Mouse (Mus musculus): ENCODE measurements at regions not wholly inside any gene's neighbourhood (a gene's known extent, or its start where the extent isn't known, plus 50 kb on each side); places are given as distances from the start of the nearest gene placed in this dataset.

- Histone ChIP-seq H3K27me3 (replicated peaks; ENCODE audit: control insufficient read depth, insufficient read depth, low read length) (no peaks in the 10 kb centered on the region), H3K9ac (ENCODE audit: low read depth, low read length) (no peak overlapping the region), H3K27ac (ENCODE audit: low read depth, low read length) (no peak overlapping the region), H3K36me3 (ENCODE audit: control insufficient read depth, insufficient read depth) (no peaks in the 10 kb centered on the region), H3K4me2 (replicated peaks; ENCODE audit: low read depth) (no peak overlapping the region), H3K4me3 (ENCODE audit: low read depth, low read length) (no peak overlapping the region), H3K9me3 (ENCODE audit: control insufficient read depth) (no peaks in the 10 kb centered on the region), H3K4me1 (replicated peaks; ENCODE audit: control insufficient read depth, insufficient read depth, low read length) (no peaks in the 10 kb centered on the region)
- WGBS = 35% methylated on average over 9 of the region's 9 CpGs
- no peak for ATAC-seq
- peak; percentile 76 for TF ChIP-seq CTCF (IDR thresholded peaks at IDR 0.05; ENCODE audit: low read depth)
Measured at GRCm38 (mm10) chr3:36330656-36331055, 108.5 kb upstream of the Qrfpr start.

- no peaks in the 10 kb centered on the region for H3K36me3 ChIP-seq (ENCODE audit: control insufficient read depth, insufficient read depth)
- H3K4me1 ChIP-seq (replicated peaks; ENCODE audit: control insufficient read depth, insufficient read depth, low read length) = no peaks in the 10 kb centered on the region
- no peak overlapping the region for H3K4me3 ChIP-seq (ENCODE audit: low read depth, low read length)
- H3K4me2 ChIP-seq (replicated peaks; ENCODE audit: low read depth) = no peak overlapping the region
- no peak for ATAC-seq
- no peak overlapping the region for H3K9ac ChIP-seq (ENCODE audit: low read depth, low read length)
- no peak overlapping the region for H3K27ac ChIP-seq (ENCODE audit: low read depth, low read length)
- no peaks in the 10 kb centered on the region for H3K9me3 ChIP-seq (ENCODE audit: control insufficient read depth)
- H3K27me3 ChIP-seq (replicated peaks; ENCODE audit: control insufficient read depth, insufficient read depth, low read length) = no peaks in the 10 kb centered on the region
- WGBS = 85% methylated on average over 7 of the region's 7 CpGs
- TF ChIP-seq CTCF (IDR thresholded peaks at IDR 0.05; ENCODE audit: low read depth) = no peak
Measured at GRCm38 (mm10) chr3:36329631-36330030, 107.5 kb upstream of the Qrfpr start.

GRCm38 (mm10) chr3:36328927-36329326, 106.8 kb upstream of the Qrfpr start:
- 78% methylated on average over 2 of the region's 2 CpGs for WGBS
- H3K4me1 ChIP-seq (replicated peaks; ENCODE audit: control insufficient read depth, insufficient read depth, low read length) = no peaks in the 10 kb centered on the region
- no peak overlapping the region for H3K4me2 ChIP-seq (replicated peaks; ENCODE audit: low read depth)
- no peak overlapping the region for H3K27ac ChIP-seq (ENCODE audit: low read depth, low read length)
- H3K27me3 ChIP-seq (replicated peaks; ENCODE audit: control insufficient read depth, insufficient read depth, low read length) = no peaks in the 10 kb centered on the region
- no peak for TF ChIP-seq CTCF (IDR thresholded peaks at IDR 0.05; ENCODE audit: low read depth)
- ATAC-seq = no peak
- H3K36me3 ChIP-seq (ENCODE audit: control insufficient read depth, insufficient read depth) = no peaks in the 10 kb centered on the region
- H3K4me3 ChIP-seq (ENCODE audit: low read depth, low read length) = no peak overlapping the region
- no peaks in the 10 kb centered on the region for H3K9me3 ChIP-seq (ENCODE audit: control insufficient read depth)
- H3K9ac ChIP-seq (ENCODE audit: low read depth, low read length) = no peak overlapping the region

GRCm38 (mm10) chr3:36318635-36319034, 96.5 kb upstream of the Qrfpr start:
- H3K4me3 ChIP-seq (ENCODE audit: low read depth, low read length) = no peak overlapping the region
- no peaks in the 10 kb centered on the region for H3K4me1 ChIP-seq (replicated peaks; ENCODE audit: control insufficient read depth, insufficient read depth, low read length)
- no peaks in the 10 kb centered on the region for H3K36me3 ChIP-seq (ENCODE audit: control insufficient read depth, insufficient read depth)
- no peaks in the 10 kb centered on the region for H3K9me3 ChIP-seq (ENCODE audit: control insufficient read depth)
- no peak overlapping the region for H3K4me2 ChIP-seq (replicated peaks; ENCODE audit: low read depth)
- H3K27me3 ChIP-seq (replicated peaks; ENCODE audit: control insufficient read depth, insufficient read depth, low read length) = no peaks in the 10 kb centered on the region
- H3K27ac ChIP-seq (ENCODE audit: low read depth, low read length) = no peak overlapping the region
- ATAC-seq = no peak
- no peak overlapping the region for H3K9ac ChIP-seq (ENCODE audit: low read depth, low read length)
- TF ChIP-seq CTCF (IDR thresholded peaks at IDR 0.05; ENCODE audit: low read depth) = no peak

GRCm38 (mm10) chr3:36311337-36311736, 89.2 kb upstream of the Qrfpr start:
- 13% methylated on average over 3 of the region's 3 CpGs for WGBS
- no peak for TF ChIP-seq CTCF (IDR thresholded peaks at IDR 0.05; ENCODE audit: low read depth)
- no peaks in the 10 kb centered on the region for H3K9me3 ChIP-seq (ENCODE audit: control insufficient read depth)
- H3K27ac ChIP-seq (ENCODE audit: low read depth, low read length) = no peak overlapping the region
- no peak overlapping the region for H3K9ac ChIP-seq (ENCODE audit: low read depth, low read length)
- 0 out of 2 replicates have a peak, but pooled peaks cover 4% of the 10 kb centered on the region for H3K27me3 ChIP-seq (replicated peaks; ENCODE audit: control insufficient read depth, insufficient read depth, low read length)
- H3K36me3 ChIP-seq (ENCODE audit: control insufficient read depth, insufficient read depth) = no peaks in the 10 kb centered on the region
- H3K4me2 ChIP-seq (replicated peaks; ENCODE audit: low read depth) = no peak overlapping the region
- H3K4me3 ChIP-seq (ENCODE audit: low read depth, low read length) = no peak overlapping the region
- ATAC-seq = no peak
- no peaks in the 10 kb centered on the region for H3K4me1 ChIP-seq (replicated peaks; ENCODE audit: control insufficient read depth, insufficient read depth, low read length)

GRCm38 (mm10) chr3:36310642-36311267, 88.6 kb upstream of the Qrfpr start:
- no peak overlapping the region for H3K9ac ChIP-seq (ENCODE audit: low read depth, low read length)
- ATAC-seq = no peak
- TF ChIP-seq CTCF (IDR thresholded peaks at IDR 0.05; ENCODE audit: low read depth) = no peak
- 6% methylated on average over 9 of the region's 9 CpGs for WGBS
- no peaks in the 10 kb centered on the region for H3K36me3 ChIP-seq (ENCODE audit: control insufficient read depth, insufficient read depth)
- H3K27ac ChIP-seq (ENCODE audit: low read depth, low read length) = no peak overlapping the region
- H3K9me3 ChIP-seq (ENCODE audit: control insufficient read depth) = no peaks in the 10 kb centered on the region
- H3K4me2 ChIP-seq (replicated peaks; ENCODE audit: low read depth) = no peak overlapping the region
- no peak overlapping the region for H3K4me3 ChIP-seq (ENCODE audit: low read depth, low read length)
- 0 out of 2 replicates have a peak, but pooled peaks cover 4% of the 10 kb centered on the region for H3K27me3 ChIP-seq (replicated peaks; ENCODE audit: control insufficient read depth, insufficient read depth, low read length)
- no peaks in the 10 kb centered on the region for H3K4me1 ChIP-seq (replicated peaks; ENCODE audit: control insufficient read depth, insufficient read depth, low read length)

- no peaks in the 10 kb centered on the region for H3K4me1 ChIP-seq (replicated peaks; ENCODE audit: control insufficient read depth, insufficient read depth, low read length)
- no peaks in the 10 kb centered on the region for H3K36me3 ChIP-seq (ENCODE audit: control insufficient read depth, insufficient read depth)
- no peaks in the 10 kb centered on the region for H3K9me3 ChIP-seq (ENCODE audit: control insufficient read depth)
- H3K4me2 ChIP-seq (replicated peaks; ENCODE audit: low read depth) = no peak overlapping the region
- no peak overlapping the region for H3K4me3 ChIP-seq (ENCODE audit: low read depth, low read length)
- TF ChIP-seq CTCF (IDR thresholded peaks at IDR 0.05; ENCODE audit: low read depth) = no peak
- no peak overlapping the region for H3K27ac ChIP-seq (ENCODE audit: low read depth, low read length)
- no peak for ATAC-seq
- no peaks in the 10 kb centered on the region for H3K27me3 ChIP-seq (replicated peaks; ENCODE audit: control insufficient read depth, insufficient read depth, low read length)
- 69% methylated on average over 3 of the region's 3 CpGs for WGBS
- H3K9ac ChIP-seq (ENCODE audit: low read depth, low read length) = no peak overlapping the region
Measured at GRCm38 (mm10) chr3:36296792-36297191, 74.7 kb upstream of the Qrfpr start.

Data from intestine, postnatal 0 days (tissue).